Mouse (Mus musculus) bone marrow macrophage, adult 2 months (primary cell): ENCODE data around the gene Gm5129.

Experiments used
- CTCF ChIP-seq: IDR thresholded peaks from 2 replicates; pipeline ENCODE4 v1.5.1; 2012; ENCODE audit warnings: low read depth, mild to moderate bottlenecking, low read length, moderate library complexity
- POLR2A ChIP-seq: IDR thresholded peaks from 2 replicates; pipeline ENCODE4 v1.6.1; 2012; ENCODE audit warnings: mild to moderate bottlenecking, low read depth, low read length, borderline replicate concordance

DNA sequence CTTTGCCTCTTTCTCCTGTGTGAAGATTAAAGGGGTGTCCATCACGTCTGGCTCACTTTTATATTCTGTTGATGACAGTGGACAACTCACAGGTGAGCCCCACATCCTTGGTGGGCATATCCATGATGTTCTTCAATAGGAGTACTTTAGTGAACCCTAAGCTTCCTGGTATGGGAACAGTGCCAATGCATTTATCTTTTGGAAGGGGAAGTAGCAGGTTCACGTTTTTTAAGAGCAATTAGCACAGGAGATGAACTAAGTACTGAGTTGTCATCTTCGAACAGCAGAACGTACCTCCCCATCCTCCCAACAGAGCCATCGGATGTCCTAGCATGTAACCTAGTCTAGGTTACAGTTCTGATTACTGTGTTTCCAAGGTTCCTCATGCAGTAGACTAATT is 23.6 kb upstream of the Gm5129 start:
- no peak for TF ChIP-seq CTCF
- TF ChIP-seq POLR2A = no peak
